Mouse (Mus musculus) C2C12 (cell line): Measurements from ENCODE around the gene Fam83c.

Experiments
- CEBPB ChIP-seq: IDR thresholded peaks from one replicate; pipeline ENCODE4 v1.6.1; 2011; ENCODE audit warnings: low read depth, mild to moderate bottlenecking, control low read depth, moderate library complexity
- CTCF ChIP-seq: IDR thresholded peaks from one replicate; pipeline ENCODE4 v1.5.1; 2011; ENCODE audit not compliant: control insufficient read depth, insufficient read depth, insufficient read length
- FOSL1 ChIP-seq: IDR thresholded peaks from one replicate; pipeline ENCODE4 v1.8.0; 2011; ENCODE audit warnings: mild to moderate bottlenecking, low read length; ENCODE audit not compliant: poor library complexity, insufficient read depth, severe bottlenecking
- MYOD1 ChIP-seq: IDR thresholded peaks from one replicate; pipeline ENCODE4 v1.6.1; 2011; ENCODE audit warnings: low read depth; ENCODE audit not compliant: control insufficient read depth, insufficient read length
- USF1 ChIP-seq: IDR thresholded peaks from one replicate; pipeline ENCODE4 v1.6.1; 2011; ENCODE audit warnings: low read depth, mild to moderate bottlenecking, control low read depth, moderate library complexity

DNA sequence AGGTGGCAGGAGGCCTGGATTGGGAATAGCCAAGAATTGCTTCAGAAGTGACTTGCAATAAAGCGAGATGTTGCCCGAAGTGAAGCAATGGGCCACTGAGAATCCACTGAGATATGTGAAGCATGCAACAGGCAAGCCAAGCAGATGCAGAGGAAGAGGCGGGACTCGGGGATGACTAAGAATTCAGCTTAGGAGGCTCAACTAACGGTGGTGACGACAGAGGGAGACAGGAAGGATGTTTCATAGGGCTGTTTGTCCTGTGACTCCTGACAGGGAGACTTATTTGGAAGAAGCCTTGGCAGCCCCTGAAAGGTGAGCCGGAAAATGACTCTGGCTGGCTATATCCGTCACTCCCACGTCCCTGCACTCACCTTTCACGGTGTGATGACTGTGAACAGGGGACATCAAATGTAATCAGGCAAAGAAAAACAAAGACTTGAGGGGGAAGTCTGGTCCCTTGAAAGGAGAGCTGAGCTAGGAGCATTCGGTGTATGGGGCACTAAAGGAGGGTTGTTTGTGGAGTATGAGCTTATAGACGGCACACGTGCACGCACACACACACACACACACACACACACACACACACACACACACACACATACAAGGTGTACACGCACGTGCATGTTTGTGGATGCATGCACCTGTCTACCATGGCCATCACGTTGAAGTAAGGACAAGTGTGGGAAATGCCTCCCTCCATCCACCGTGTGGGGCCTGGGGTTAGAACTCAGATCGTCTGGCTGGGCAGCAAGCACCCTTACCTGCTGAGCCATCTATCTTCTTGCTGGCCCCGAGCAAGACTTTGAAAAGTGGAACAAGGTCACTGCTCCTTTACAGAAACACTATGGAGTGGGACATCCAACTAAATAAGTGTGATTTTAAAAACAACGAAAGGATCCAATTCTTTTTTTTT is 44.6 kb upstream of the Fam83c start:
- TF ChIP-seq CEBPB (peak; percentile 94), CTCF (no peak), USF1 (no peak), FOSL1 (no peak), MYOD1 (no peak)
